Mouse (Mus musculus) heart, postnatal 0 days (tissue): ENCODE measurements at regions not wholly inside any gene's neighbourhood (a gene's known extent, or its start where the extent isn't known, plus 50 kb on each side); places are given as distances from the start of the nearest gene placed in this dataset.

Experiments used
- ATAC-seq: fragments of 200-750 bp; cut with Nextera tagmentation; 2 replicates; pipeline ENCODE4 v1.8.0; 2017; ENCODE audit warnings: low read depth, moderate number of reproducible peaks, moderate library complexity; ENCODE audit not compliant: insufficient read depth
- DNase-seq: peaks from one replicate; pipeline ENCODE4 v3.0.0-alpha.2; 2016; ENCODE audit warnings: low spot score
- H3K27ac ChIP-seq: fragments of 300-500 bp; sonication (generic); 2 replicates; pipeline ENCODE4 v1.5.1; 2014; ENCODE audit warnings: low read depth, mild to moderate bottlenecking
- H3K27me3 ChIP-seq: fragments of 300-500 bp; sonication (generic); 2 replicates; pipeline ENCODE4 v1.6.1; 2014; ENCODE audit warnings: low read length, mixed read lengths; ENCODE audit not compliant: control insufficient read depth, insufficient read depth
- H3K36me3 ChIP-seq: fragments of 300-500 bp; sonication (generic); replicated peaks from 2 replicates; pipeline ENCODE4 v1.6.1; 2014; ENCODE audit warnings: low read length, mixed read lengths; ENCODE audit not compliant: control insufficient read depth, insufficient read depth
- H3K4me1 ChIP-seq: fragments of 300-500 bp; sonication (generic); 2 replicates; pipeline ENCODE4 v1.6.1; 2014; ENCODE audit warnings: antibody characterized with exemption; ENCODE audit not compliant: control insufficient read depth, insufficient read depth
- H3K4me2 ChIP-seq: fragments of 300-500 bp; sonication (generic); 2 replicates; pipeline ENCODE4 v1.6.1; 2014; ENCODE audit warnings: low read depth, mild to moderate bottlenecking, low read length, moderate library complexity
- H3K4me3 ChIP-seq: fragments of 300-500 bp; sonication (generic); 2 replicates; pipeline ENCODE4 v1.5.1; 2014; ENCODE audit warnings: low read depth, low read length
- H3K9ac ChIP-seq: fragments of 300-500 bp; sonication (generic); replicated peaks from 2 replicates; pipeline ENCODE4 v1.6.1; 2014; ENCODE audit warnings: low read depth, low read length, mixed read lengths
- H3K9me3 ChIP-seq: fragments of 300-500 bp; sonication (generic); replicated peaks from 2 replicates; pipeline ENCODE4 v1.6.1; 2016; ENCODE audit warnings: low read length; ENCODE audit not compliant: control insufficient read depth
- CTCF ChIP-seq: IDR thresholded peaks from 2 replicates; pipeline ENCODE4 v1.5.1; 2016; ENCODE audit warnings: antibody characterized with exemption, control low read depth, low read depth
- EP300 ChIP-seq: IDR thresholded peaks from 2 replicates; pipeline ENCODE4 v1.6.1; 2016; ENCODE audit warnings: antibody characterized with exemption, low read depth
- WGBS: fragments of 180-500 bp; shearing (Covaris S2); extraction: QIAGEN DNeasy Blood & Tissue Kit; methylation state at CpG from one replicate; pipeline ENCODE4 v1.1.7; 2014; 5-methylcytosine and 5-hydroxymethylcytosine counted together

DNA sequence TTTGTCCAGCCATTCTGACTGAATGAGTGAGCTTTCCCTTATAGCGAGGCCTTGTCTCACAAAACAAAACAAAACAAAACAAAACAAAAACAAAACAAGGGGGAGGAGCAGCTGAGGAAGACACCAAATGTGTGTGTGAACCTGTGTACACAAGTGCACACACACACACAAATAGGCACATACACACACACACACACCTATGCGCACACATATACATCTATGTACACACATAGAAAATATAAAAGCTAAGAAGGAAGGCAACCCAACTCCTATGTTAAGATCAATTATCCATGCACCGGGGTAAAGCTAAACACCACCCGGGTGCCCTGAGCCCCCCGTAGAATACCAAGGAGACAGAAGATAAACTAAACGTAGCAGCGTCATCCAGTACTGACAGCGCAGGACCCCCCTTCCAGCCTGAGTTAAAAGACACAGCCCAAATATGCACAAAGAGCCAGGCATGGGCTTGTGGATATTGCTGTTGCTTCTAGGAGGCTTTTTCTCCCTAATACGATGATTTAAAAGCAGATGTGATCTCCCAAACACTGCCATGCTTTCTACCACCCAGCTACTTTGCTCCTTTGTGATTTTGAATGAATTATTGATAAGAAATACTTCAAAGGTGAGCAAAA lies 108.4 kb upstream of the Ptbp2 start:
- no peak overlapping the region for H3K4me2 ChIP-seq
- no peaks in the 10 kb centered on the region for H3K36me3 ChIP-seq
- no peaks in the 10 kb centered on the region for H3K9me3 ChIP-seq
- no peaks in the 10 kb centered on the region for H3K4me1 ChIP-seq
- no peak for DNase-seq
- no peak overlapping the region for H3K9ac ChIP-seq
- WGBS, result 81% methylated on average over 9 of the region's 9 CpGs
- H3K4me3 ChIP-seq, result no peak overlapping the region
- TF ChIP-seq CTCF (no peak), EP300 (no peak)
- H3K27me3 ChIP-seq, result no peaks in the 10 kb centered on the region
- no peak overlapping the region for H3K27ac ChIP-seq
- no peak for ATAC-seq

DNA sequence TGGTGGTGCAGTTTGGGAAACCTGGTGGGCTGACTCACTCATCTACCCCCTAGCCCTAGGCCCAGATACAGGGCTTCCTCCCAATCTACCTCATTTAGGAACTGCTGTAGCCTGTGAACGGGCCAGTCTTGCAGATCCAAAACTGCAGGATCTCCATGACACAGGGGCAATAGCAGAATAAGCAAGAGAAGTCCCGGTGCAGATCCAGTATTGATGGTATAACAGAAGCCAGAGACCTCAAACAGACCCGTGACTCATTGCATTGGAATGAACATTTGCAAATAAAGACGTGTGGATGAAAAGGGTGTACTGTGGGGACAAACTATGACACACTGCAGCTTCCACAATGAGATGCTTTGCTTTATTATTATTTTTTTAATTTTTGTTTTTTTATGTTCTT lies 106.6 kb upstream of the Ptbp2 start:
- Histone ChIP-seq H3K4me2 (no peak overlapping the region), H3K36me3 (no peaks in the 10 kb centered on the region), H3K4me3 (no peak overlapping the region), H3K4me1 (no peaks in the 10 kb centered on the region), H3K9ac (no peak overlapping the region), H3K27me3 (no peaks in the 10 kb centered on the region), H3K9me3 (no peaks in the 10 kb centered on the region), H3K27ac (no peak overlapping the region)
- TF ChIP-seq EP300 (no peak), CTCF (no peak)
- no peak for DNase-seq
- no peak for ATAC-seq
- whole genome bisulfite sequencing, result 22% methylated on average over 4 of the region's 4 CpGs

DNA sequence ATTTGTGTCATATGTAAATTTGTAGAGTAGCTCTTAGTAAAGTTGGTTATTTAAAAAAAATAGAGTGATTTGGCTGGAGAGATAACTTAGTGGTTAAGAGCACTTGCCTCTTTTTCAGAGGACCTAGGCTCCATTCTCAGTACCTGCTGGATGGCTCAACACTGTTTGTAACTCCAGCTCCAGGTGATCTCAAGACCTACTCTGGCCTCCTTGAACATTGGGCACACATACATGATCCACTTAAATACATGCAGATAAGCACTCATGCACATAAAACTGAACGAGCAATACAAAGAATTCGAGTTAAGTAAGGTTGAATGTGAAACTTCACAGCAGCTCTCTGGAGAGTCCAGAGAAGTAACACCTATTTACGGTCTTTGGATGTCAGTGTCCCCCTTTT lies 104.2 kb upstream of the Ptbp2 start:
- no peak overlapping the region for H3K27ac ChIP-seq
- no peak overlapping the region for H3K9ac ChIP-seq
- TF ChIP-seq CTCF, result no peak
- no peak for TF ChIP-seq EP300
- H3K9me3 ChIP-seq, result no peaks in the 10 kb centered on the region
- H3K36me3 ChIP-seq, result no peaks in the 10 kb centered on the region
- H3K27me3 ChIP-seq, result no peaks in the 10 kb centered on the region
- no peaks in the 10 kb centered on the region for H3K4me1 ChIP-seq
- DNase-seq (no peak), ATAC-seq (no peak)
- H3K4me2 ChIP-seq, result no peak overlapping the region
- no peak overlapping the region for H3K4me3 ChIP-seq
- 74% methylated on average over 3 of the region's 3 CpGs for WGBS

DNA sequence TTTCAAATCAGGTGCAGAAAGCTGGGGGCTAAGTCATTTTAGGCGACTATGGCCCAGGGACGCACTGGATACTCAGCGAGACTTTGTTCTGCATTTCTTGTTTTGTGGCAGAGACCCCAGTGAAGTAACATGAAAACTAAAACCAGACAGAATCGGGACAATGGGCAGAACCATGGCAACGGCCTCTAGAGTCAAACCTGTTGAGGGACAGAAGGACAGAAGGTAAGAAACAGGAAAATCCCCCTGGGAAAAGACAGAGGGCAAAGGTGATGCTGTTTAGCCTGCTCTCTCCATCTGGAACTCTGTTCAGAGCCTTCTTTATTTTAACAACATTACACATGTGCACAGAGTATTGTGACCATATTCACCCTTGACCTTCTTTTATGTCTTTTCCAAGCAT lies 92.1 kb upstream of the Ptbp2 start:
- 83% methylated on average over 5 of the region's 5 CpGs for WGBS
- Histone ChIP-seq H3K27me3 (no peaks in the 10 kb centered on the region), H3K9ac (no peak overlapping the region), H3K9me3 (0 out of 2 replicates have a peak, but pooled peaks cover 8% of the 10 kb centered on the region), H3K36me3 (no peaks in the 10 kb centered on the region), H3K4me1 (no peaks in the 10 kb centered on the region), H3K4me3 (no peak overlapping the region), H3K27ac (no peak overlapping the region), H3K4me2 (no peak overlapping the region)
- TF ChIP-seq CTCF (no peak), EP300 (no peak)
- DNase-seq (no peak), ATAC-seq (no peak)

DNA sequence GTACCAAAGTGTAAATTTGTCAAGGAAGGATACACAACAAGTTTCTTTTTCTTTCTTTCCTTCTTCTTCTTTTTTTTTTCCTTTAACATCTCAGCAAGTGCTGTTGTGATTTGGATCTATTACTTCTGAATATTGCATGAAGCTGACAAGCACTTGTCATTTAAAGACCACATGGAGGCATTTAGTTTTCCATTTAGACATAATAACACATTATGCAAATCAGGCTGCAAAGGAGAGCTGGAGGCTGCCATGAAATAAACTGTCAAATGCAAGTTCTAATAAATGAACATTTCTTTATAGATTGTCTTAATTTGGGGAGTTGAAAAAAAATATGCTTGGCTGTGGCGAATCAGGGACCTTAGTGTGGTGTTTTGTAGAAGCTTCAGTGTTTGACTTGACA lies 90.8 kb upstream of the Ptbp2 start:
- no peak overlapping the region for H3K4me3 ChIP-seq
- TF ChIP-seq CTCF (no peak), EP300 (no peak)
- no peak overlapping the region for H3K4me2 ChIP-seq
- H3K36me3 ChIP-seq, result no peaks in the 10 kb centered on the region
- H3K27me3 ChIP-seq, result no peaks in the 10 kb centered on the region
- H3K4me1 ChIP-seq, result no peaks in the 10 kb centered on the region
- no peak overlapping the region for H3K27ac ChIP-seq
- WGBS, result 91% methylated on average over 1 of the region's 1 CpGs
- no peak overlapping the region for H3K9ac ChIP-seq
- ATAC-seq, result no peak
- DNase-seq, result no peak
- 0 out of 2 replicates have a peak, but pooled peaks cover 8% of the 10 kb centered on the region for H3K9me3 ChIP-seq
